Mouse (Mus musculus) heart, embryonic 15.5 days (tissue): Measurements from ENCODE around the gene Setmar. TPM values are rescaled to one million over a fixed set of nuclear protein-coding genes. Genes with fewer than 3 reads are reported as not detected.

ENCODE experiments used
- ATAC-seq: fragments of 200-750 bp; cut with Nextera tagmentation; replicated peaks from 2 replicates; pipeline ENCODE4 v1.8.0; 2017; ENCODE audit warnings: low read depth, moderate TSS enrichment; ENCODE audit not compliant: insufficient number of reproducible peaks, insufficient read depth, low FRiP score
- H3K27ac ChIP-seq: fragments of 300-500 bp; sonication (generic); 2 replicates; pipeline ENCODE4 v1.5.1; 2015; ENCODE audit warnings: mild to moderate bottlenecking, inconsistent platforms
- H3K27me3 ChIP-seq: fragments of 300-500 bp; sonication (generic); 2 replicates; pipeline ENCODE4 v1.6.1; 2015; ENCODE audit warnings: inconsistent platforms
- H3K36me3 ChIP-seq: fragments of 300-500 bp; sonication (generic); 2 replicates; pipeline ENCODE4 v1.6.1; 2015; ENCODE audit warnings: mild to moderate bottlenecking, inconsistent platforms
- H3K4me1 ChIP-seq: fragments of 300-500 bp; sonication (generic); replicated peaks from 2 replicates; pipeline ENCODE4 v1.6.1; 2015; ENCODE audit warnings: inconsistent platforms
- H3K4me2 ChIP-seq: fragments of 300-500 bp; sonication (generic); 2 replicates; pipeline ENCODE4 v1.6.1; 2015; ENCODE audit warnings: inconsistent platforms, mild to moderate bottlenecking, moderate library complexity
- H3K4me3 ChIP-seq: fragments of 300-500 bp; sonication (generic); 2 replicates; pipeline ENCODE4 v1.5.1; 2015; ENCODE audit warnings: mild to moderate bottlenecking, inconsistent platforms
- H3K9ac ChIP-seq: fragments of 300-500 bp; sonication (generic); 2 replicates; pipeline ENCODE4 v1.6.1; 2015; ENCODE audit warnings: mild to moderate bottlenecking, inconsistent platforms
- H3K9me3 ChIP-seq: fragments of 300-500 bp; sonication (generic); replicated peaks from 2 replicates; pipeline ENCODE4 v1.6.1; 2016; ENCODE audit warnings: inconsistent platforms
- WGBS: fragments of 180-500 bp; shearing (Covaris S2); methylation state at CpG from one replicate; pipeline ENCODE4 v1.1.7; 2015; ENCODE audit warnings: mixed read lengths; 5-methylcytosine and 5-hydroxymethylcytosine counted together
- polyA plus RNA-seq: library from polyadenylated mRNA; unstranded; fragments of >200 nt; fragmentation: Nextera tagmentation; extraction: Ambion mirVana; gene quantifications from 2 replicates; pipeline ENCODE4 v1.2.1, GENCODE M21; 2015

The Setmar gene
- polyA plus RNA-seq, 1 experiment from 2014 or later: 4.8 TPM

GRCm38 (mm10) chr6:108114971-108115370 is 50.1 kb downstream of the Setmar start:
- peaks cover 23% of the 10 kb centered on the region for H3K4me1 ChIP-seq
- no peak overlapping the region for H3K27ac ChIP-seq
- no peak overlapping the region for H3K4me2 ChIP-seq
- no peaks in the 10 kb centered on the region for H3K9me3 ChIP-seq
- no peaks in the 10 kb centered on the region for H3K36me3 ChIP-seq
- H3K27me3 ChIP-seq: no peaks in the 10 kb centered on the region
- WGBS: 92% methylated on average over 1 of the region's 1 CpGs
- no peak overlapping the region for H3K9ac ChIP-seq
- no peak overlapping the region for H3K4me3 ChIP-seq
- no peak for ATAC-seq

- no peaks in the 10 kb centered on the region for H3K27me3 ChIP-seq
- 89% methylated on average over 6 of the region's 6 CpGs for WGBS
- H3K9me3 ChIP-seq: no peaks in the 10 kb centered on the region
- no peaks in the 10 kb centered on the region for H3K4me1 ChIP-seq
- H3K27ac ChIP-seq: no peak overlapping the region
- no peak overlapping the region for H3K9ac ChIP-seq
- H3K4me3 ChIP-seq: no peak overlapping the region
- H3K4me2 ChIP-seq: no peak overlapping the region
- no peak for ATAC-seq
- H3K36me3 ChIP-seq: no peaks in the 10 kb centered on the region
These were observed 53.0 kb downstream of the Setmar start for GRCm38 (mm10) chr6:108117881-108118280.

GRCm38 (mm10) chr6:108125474-108125873 is 60.6 kb downstream of the Setmar start:
- no peak overlapping the region for H3K9ac ChIP-seq
- WGBS: 94% methylated on average over 1 of the region's 1 CpGs
- H3K4me3 ChIP-seq: no peak overlapping the region
- ATAC-seq: no peak
- H3K4me1 ChIP-seq: no peaks in the 10 kb centered on the region
- no peaks in the 10 kb centered on the region for H3K27me3 ChIP-seq
- H3K36me3 ChIP-seq: no peaks in the 10 kb centered on the region
- no peak overlapping the region for H3K4me2 ChIP-seq
- H3K27ac ChIP-seq: no peak overlapping the region
- H3K9me3 ChIP-seq: no peaks in the 10 kb centered on the region

- no peak for ATAC-seq
- H3K27me3 ChIP-seq: no peaks in the 10 kb centered on the region
- H3K9me3 ChIP-seq: no peaks in the 10 kb centered on the region
- H3K4me3 ChIP-seq: no peak overlapping the region
- no peak overlapping the region for H3K27ac ChIP-seq
- WGBS: 77% methylated on average over 3 of the region's 3 CpGs
- no peak overlapping the region for H3K9ac ChIP-seq
- H3K36me3 ChIP-seq: no peaks in the 10 kb centered on the region
- no peak overlapping the region for H3K4me2 ChIP-seq
- no peaks in the 10 kb centered on the region for H3K4me1 ChIP-seq
These were observed 61.8 kb downstream of the Setmar start for GRCm38 (mm10) chr6:108126631-108127030.

Other genes starting within 250 kb of the Setmar start
- gene Sumf1, start 120.5 kb downstream of the Setmar start, polyA plus RNA-seq: 19.4 and 23.1 TPM in 2 replicates
- 11.4 and 12.6 TPM in 2 replicates for gene Itpr1, start 148.1 kb downstream of the Setmar start, polyA plus RNA-seq